25 mouse cellular contexts compared by ENCODE assay signal in the genomic region with DNA sequence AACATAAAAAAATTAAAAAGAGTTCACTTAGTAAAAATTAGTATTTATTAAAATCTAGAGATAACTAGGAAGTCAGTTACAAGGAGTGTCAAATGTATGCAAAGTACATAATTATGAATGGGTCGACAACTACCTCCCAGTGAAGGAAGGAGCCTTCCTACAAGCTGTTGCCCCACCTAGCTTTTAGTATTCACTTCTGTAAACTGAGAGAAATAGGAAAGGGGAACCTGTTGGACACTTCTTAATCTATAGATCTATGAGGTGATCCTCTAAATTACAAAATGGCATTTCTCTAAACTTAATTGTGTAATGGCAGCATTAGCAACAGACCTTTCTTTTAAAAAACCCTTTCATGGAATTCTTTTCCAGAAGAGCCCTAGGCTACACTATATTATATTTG.
"Had no signal": no experiment of that assay in that cellular context is flagged by ENCODE, and none has a peak within 500 bp of the region (broad histone marks: within the 10 kb centered on the region; RNA-seq: fewer than 3 reads in every experiment).

No protein-coding gene starts in this region.

- ATAC-seq: hindbrain, embryonic 16.5 days; inflammation-experienced regulatory T-cells, adult 6 months; intestine, embryonic 15.5 days; intestine, postnatal 0 days; liver, embryonic 12.5 days had no signal

- H3K9ac ChIP-seq: heart, embryonic 12.5 days; hindbrain, embryonic 12.5 days; hindbrain, embryonic 14.5 days; intestine, embryonic 15.5 days; limb, embryonic 12.5 days; liver, embryonic 12.5 days had no signal

- DNase-seq: gastrocnemius, postnatal 14 days; gastrocnemius, postnatal 36 days; heart, adult 18-20 months; heart, postnatal 10 days; heart, postnatal 4 days; kidney, adult 18-20 months; kidney, adult 8-10 months; kidney, postnatal 10 days; kidney, postnatal 25 days; kidney, postnatal 4 days; liver had no signal

- H3K4me2 ChIP-seq: heart, embryonic 12.5 days; hindbrain, embryonic 12.5 days; hindbrain, embryonic 14.5 days; intestine, embryonic 15.5 days; limb, embryonic 12.5 days; liver, embryonic 12.5 days had no signal

- H3K9me3 ChIP-seq: heart, embryonic 10.5 days; heart, embryonic 12.5 days; hindbrain, embryonic 10.5 days; hindbrain, embryonic 12.5 days; intestine, embryonic 15.5 days; limb, embryonic 10.5 days; limb, embryonic 12.5 days; liver, embryonic 12.5 days had no signal

- H3K4me3 ChIP-seq: heart, embryonic 10.5 days; heart, embryonic 12.5 days; hindbrain, embryonic 10.5 days; hindbrain, embryonic 12.5 days; intestine, embryonic 15.5 days; layer of hippocampus, adult 2 months; left cerebral cortex, adult 2 months; limb, embryonic 10.5 days; limb, embryonic 12.5 days; liver, embryonic 12.5 days had no signal

- H3K4me1 ChIP-seq: heart, embryonic 10.5 days; heart, embryonic 12.5 days; hindbrain, embryonic 10.5 days; hindbrain, embryonic 12.5 days; intestine, embryonic 15.5 days; limb, embryonic 10.5 days; limb, embryonic 12.5 days had no signal

- H3K27ac ChIP-seq: heart, embryonic 10.5 days; hindbrain, embryonic 10.5 days; hindbrain, embryonic 12.5 days; hindbrain, embryonic 14.5 days; intestine, embryonic 15.5 days; layer of hippocampus, adult 2 months; left cerebral cortex, adult 2 months; limb, embryonic 10.5 days; limb, embryonic 12.5 days; liver, embryonic 12.5 days had no signal

- H3K27me3 ChIP-seq: heart, embryonic 12.5 days; hindbrain, embryonic 12.5 days; intestine, embryonic 15.5 days; limb, embryonic 12.5 days; liver, embryonic 12.5 days had no signal
